Mouse (Mus musculus): ENCODE results near the gene Clec16a.

Gene Clec16a

GRCm38 (mm10) chr16:10586546-10586945, 41.4 kb downstream of the Clec16a start:
- DNase-seq (ENCODE audit: low spot score) = peak; percentile 58

GRCm38 (mm10) chr16:10599888-10600740, 55.0 kb downstream of the Clec16a start:
- no peak for DNase-seq (ENCODE audit: low spot score)

DNA sequence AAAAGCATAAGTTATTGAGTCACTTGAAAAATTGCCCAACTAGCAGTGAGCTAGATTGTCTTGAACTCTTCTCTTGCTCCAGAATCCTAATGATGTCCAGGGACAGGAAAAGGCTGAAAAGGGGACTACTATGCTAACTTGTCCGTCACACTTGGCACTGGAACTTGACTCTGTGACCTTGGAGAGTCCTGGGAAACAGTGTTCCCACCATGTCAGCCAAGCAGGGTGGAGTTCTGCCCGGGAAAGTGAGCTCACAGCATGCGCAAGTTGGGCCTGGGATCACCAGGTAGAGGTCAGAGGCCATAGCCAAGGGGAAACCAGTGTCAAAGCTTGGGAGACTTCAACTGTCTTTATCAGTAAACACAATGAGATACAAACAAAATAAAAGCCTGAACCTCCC, 62.7 kb downstream of the Clec16a start:
- no peak for DNase-seq (ENCODE audit: low spot score)

DNA sequence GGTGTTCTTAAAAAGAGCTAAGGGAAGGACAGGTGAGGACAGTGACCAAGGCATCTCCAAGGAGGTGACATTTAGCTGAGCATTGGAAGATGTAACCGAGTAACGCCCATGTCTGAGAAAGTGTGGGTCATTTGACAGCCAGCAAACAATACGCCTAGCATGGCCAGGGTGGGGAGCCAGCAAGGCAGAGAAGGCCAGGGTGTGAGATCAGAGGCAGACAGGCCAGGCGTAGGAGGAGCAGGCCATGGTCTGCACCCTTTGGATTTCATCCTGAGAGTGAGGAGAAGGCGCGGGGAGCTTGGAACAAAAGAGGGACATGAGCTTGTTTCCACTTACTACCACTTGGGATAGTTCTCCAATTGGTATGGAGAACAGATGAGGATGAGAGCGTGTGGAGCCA, 64.8 kb downstream of the Clec16a start:
- DNase-seq (ENCODE audit: low spot score) = no peak

DNA sequence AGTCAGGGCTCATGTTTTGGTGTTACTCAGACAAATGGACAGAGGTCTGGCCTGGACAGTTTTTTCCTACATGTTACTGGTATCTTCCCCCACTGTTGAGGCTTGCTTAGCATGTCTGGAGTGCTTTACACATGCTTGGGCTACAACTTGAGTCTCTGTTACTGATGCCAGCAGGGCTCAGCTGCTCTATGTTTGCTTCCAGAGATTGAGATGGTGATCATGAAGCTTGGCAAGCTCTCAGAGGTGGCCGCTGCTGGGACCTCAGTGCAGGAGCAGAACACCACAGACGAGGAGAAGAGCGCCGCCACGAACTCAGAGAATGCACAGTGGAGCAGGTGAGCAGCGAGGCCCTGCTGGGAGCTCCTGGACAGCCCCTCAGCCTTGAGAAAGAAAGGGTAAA, 65.7 kb downstream of the Clec16a start:
- DNase-seq (ENCODE audit: low spot score) = no peak

GRCm38 (mm10) chr16:10611306-10611705, 66.2 kb downstream of the Clec16a start:
- DNase-seq (ENCODE audit: low spot score) = no peak

DNA sequence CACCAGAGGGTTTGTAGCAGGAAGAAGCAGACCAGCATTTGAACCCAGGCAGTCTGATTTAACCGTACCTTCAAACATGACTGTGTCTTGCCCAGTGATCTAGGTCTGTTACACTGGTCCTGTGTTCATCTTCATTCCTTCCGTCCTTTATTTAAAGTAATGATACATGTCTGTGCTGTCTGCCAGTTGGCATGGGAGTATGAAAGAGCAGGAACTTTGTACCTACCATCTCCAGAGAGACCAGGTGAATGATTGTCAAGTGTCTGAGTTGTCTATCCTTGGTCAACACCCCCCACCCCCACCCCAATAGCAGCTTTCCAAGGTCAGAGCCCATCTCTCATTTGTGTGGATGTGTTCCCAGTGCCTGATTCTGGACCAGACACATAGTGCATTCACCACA, 68.9 kb downstream of the Clec16a start:
- no peak for DNase-seq (ENCODE audit: low spot score)

GRCm38 (mm10) chr16:10620961-10621614, 75.9 kb downstream of the Clec16a start:
- DNase-seq (ENCODE audit: low spot score) = no peak

- no peak for DNase-seq (ENCODE audit: low spot score)
Observed at GRCm38 (mm10) chr16:10621710-10622109, 76.6 kb downstream of the Clec16a start.

DNA sequence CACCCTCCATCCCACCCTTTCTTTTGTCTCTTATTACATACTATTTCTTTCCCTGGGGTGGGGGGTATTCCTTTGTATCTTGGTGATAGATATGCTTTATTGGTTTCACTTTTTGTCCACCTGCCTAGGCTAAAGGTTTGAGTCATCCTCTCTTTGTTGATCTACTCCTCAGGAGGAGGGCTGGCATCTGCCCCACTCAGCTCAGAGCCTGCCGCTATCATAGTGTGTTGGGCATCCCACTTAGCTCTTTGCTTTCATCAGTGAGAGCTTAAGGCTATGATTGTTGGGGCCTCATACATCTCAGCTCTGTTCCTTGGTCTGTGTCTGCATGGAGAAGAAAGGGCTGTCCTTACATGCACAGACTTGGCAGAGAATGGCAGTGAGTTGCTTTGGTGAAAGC, 81.0 kb downstream of the Clec16a start:
- DNase-seq (ENCODE audit: low spot score) = no peak

- no peak for DNase-seq (ENCODE audit: low spot score)
Observed at GRCm38 (mm10) chr16:10627136-10627668, 82.1 kb downstream of the Clec16a start.

DNA sequence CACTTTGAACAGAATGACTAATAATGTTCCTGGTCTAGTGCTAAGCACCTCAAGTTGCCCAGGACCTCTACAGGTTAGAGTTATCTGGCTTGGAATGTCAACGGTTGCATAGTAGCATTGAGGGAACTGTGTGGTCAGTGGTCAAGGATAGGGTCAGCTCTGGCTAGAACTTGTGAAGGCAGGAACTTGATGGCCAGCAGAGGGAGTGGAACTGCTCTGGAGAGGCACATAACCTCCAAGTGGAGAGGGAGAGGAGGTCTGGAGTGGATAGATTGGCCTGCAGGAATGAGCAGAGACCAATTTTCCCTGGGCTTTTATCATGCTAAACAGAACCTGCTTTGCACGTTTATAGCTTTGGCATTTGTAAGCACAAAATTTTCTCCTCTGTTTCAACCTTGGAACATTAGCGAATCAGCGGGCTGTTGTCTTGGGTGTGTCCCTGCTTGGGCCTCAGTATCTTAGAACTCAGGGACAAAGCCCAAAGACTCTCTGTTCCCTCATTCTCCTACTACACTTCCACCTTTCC, 83.0 kb downstream of the Clec16a start:
- no peak for DNase-seq (ENCODE audit: low spot score)

- DNase-seq (ENCODE audit: low spot score) = no peak
Observed at GRCm38 (mm10) chr16:10628960-10629359, 83.8 kb downstream of the Clec16a start.

GRCm38 (mm10) chr16:10629361-10629760, 84.2 kb downstream of the Clec16a start:
- DNase-seq (ENCODE audit: low spot score) = no peak

DNA sequence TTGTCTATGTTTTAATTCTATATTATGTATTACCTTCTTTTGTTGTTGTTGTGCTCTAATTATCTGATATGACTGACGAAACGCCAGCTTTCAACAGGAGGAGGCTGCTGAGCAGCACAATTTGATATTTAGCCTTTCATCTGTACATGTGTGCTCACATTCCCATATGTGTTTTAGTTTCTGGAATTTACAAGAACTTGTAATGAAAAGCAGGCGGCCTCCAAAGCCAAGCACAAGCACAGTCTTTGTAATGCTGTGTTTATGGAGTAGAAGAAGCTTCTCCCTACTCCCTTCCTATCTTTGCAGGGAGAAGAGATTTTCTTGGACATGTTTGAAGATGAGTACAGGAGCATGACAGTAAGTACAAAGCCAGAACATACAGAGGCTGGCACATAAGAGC, 89.8 kb downstream of the Clec16a start:
- DNase-seq (ENCODE audit: low spot score) = no peak

- DNase-seq (ENCODE audit: low spot score) = no peak
Observed at GRCm38 (mm10) chr16:10637898-10638297, 92.8 kb downstream of the Clec16a start.

DNA sequence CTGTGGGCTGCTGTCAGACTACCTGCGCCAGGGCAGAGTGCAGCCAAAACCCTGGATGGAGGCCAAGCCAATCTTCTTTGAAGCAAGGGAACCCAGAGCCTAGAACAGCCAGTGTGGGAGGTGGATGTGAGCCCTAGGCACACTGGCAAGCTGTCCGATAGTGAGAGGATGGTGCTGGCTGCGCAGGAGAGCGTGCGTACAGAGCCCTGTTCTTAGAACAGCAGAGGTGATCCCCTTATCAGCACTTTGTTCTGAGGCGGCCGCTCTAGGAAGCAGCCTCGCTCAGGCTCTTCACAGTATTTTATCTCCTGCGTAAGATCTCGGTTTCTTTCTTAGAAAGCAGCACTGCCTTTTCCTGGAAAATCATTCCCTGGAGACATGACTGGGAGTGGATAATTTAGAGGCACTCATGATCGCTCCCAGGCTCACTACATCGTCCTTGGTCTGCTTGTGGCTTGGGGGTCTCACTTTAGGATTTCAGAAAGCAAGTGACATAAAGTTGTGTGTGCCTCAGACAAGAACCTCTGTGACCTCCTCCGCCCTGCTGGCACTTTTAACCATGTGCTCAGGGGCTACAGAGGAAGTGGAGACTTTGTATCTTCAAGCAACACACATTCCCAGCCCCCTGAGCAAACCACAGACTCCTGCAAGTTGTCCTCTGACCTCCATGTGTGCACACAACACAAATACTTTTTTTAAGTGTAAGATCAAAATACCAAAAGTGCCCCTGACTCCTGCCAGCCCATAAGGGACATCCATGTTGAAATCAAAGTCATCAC, 94.2 kb downstream of the Clec16a start:
- DNase-seq (ENCODE audit: low spot score) = peak; percentile 44

DNA sequence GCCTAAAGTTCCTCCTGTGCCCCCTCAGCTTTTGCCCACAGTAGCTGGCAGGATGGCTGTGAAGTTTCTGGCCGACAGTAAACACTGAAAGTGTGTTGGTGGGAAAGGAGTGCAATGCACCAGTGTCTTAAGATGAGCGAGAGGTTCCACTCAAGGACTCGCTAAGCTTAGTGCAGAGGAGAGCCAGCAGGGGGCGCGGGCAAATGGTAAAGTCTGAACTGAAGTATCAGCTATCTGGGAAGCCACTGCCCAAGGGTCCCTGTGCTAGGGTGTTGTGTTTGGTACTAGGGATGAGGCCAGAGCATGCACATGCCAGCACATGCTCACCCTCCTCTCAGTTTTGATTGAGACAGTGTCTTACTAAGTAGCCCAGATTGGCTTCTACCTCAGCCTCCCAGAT, 94.9 kb downstream of the Clec16a start:
- DNase-seq (ENCODE audit: low spot score) = peak; percentile 78

GRCm38 (mm10) chr16:10641146-10641545, 96.0 kb downstream of the Clec16a start:
- DNase-seq (ENCODE audit: low spot score) = no peak

DNA sequence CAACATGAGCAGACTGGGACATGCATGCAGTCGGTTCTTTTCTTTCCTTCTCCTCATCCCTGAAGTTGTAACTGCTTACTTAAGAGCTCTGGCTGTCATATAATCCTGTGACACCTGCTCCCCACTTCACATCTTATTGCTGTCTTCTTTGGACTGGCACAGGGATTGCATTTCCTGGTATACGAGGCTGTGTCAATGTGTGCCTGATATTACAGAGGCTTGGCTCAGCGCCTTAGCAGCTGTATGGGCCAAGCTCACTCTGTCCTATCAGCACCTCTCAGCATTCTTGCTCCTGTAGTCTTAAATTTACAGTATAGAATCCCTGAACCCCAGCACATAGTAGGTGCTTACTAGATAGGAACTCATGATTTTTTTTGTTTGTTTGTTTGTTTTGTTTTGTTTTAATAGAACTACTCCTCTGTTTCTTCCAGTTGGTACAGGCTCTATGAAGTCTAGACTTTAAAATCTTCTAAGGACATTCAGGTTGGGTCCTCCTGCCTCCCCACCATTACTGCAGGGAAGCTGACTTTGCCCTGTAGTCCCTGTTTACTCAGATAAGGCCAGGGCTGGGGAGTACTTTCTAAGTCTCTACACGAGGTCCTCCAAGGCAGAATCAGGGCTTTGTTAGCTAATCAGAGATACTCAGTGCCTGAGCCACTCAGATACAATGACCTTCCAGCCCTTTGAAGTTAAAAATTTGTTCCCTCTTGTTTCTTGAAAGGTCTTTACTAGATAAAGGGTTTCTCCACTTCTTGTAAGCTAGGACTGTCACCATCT, 97.9 kb downstream of the Clec16a start:
- no peak for DNase-seq (ENCODE audit: low spot score)

DNA sequence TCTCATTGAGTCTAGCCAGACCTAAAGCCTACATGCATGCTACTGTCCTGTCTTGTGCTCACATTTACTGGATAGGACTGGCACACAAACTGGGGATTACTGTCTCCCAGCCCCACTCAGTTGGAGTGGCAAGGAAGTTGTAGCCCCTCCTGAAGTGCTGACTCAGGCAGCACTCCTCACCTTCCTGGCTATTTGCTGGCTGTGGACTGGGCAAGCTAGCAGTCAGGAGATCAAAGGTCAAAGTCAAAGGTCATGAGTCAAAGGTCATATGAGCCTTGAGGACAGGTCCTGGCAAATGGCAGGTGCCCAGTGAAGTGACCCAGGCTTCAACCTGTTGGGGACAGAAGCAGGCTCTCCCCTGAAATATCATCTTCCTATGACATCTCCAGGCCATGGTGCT, 99.1 kb downstream of the Clec16a start:
- no peak for DNase-seq (ENCODE audit: low spot score)

All from T-cell, adult 2 months (primary cell).